Mouse (Mus musculus): ENCODE data around the gene Il17rb.
A peak's percentile ranks its signal among the peaks of the same experiment; 100 is the strongest.

Gene Il17rb

DNA sequence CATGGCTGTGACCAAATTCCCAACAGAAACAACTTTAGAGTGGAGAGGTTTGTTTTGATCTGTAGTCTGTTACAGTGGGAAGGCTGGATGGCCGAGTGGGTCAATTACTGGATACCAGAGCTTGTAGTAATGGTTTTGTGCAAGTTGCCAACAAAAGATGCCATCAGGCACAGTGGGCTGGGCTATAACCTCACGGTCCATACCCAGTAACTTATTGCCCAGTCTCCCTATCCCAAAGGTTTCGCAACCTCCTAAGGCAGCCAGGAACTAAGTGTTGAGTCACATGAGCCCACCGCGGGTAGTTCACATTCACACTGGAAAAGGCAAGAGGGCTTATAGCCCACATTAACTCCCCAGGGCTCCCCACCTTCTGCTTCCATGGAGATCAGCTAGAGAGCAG is 8.0 kb upstream of the Il17rb start:
- no peak for DNase-seq (ENCODE audit: low spot score in 2 of 2)

DNA sequence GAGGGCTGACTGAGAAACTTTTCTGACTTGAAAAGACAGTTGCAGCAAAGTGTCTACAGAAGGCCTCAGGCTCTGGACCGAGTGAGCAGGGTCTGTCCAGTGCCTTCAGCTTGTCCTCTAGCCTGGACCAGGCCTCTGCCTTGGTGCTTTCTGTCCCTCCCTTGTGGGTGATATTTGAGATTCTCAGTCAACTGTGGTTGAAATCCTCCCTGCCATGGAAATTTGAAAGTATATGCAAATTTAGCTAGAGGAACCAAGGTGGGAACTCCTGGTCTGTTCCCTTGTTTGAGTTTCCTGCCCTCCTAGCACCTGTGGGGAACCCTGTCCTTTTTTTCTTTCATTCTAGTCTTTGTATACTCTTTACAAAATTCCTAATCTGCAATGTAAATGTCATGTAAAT is 6.3 kb upstream of the Il17rb start:
- DNase-seq (ENCODE audit: low spot score in 2 of 2) = no peak

DNA sequence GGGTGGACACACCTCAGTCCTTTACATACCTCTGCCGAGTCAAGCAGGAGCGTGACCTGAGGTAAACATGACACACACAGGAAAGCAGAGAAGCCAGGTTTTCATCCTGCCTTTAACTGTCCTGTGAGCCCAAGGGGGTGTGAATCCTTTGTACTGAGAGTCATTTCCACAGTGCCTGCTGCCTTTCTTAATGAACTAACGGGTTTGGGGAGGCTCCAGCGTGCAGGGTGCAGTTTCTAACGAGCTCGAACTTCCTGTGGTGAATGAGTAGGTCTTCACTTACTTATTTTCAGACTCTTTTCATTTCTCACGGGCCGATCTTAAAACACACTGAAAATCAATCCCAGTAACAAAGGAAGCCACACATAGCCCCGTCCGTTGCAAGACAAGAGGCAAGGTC is 5.8 kb upstream of the Il17rb start:
- DNase-seq (ENCODE audit: low spot score in 2 of 2) = no peak

DNA sequence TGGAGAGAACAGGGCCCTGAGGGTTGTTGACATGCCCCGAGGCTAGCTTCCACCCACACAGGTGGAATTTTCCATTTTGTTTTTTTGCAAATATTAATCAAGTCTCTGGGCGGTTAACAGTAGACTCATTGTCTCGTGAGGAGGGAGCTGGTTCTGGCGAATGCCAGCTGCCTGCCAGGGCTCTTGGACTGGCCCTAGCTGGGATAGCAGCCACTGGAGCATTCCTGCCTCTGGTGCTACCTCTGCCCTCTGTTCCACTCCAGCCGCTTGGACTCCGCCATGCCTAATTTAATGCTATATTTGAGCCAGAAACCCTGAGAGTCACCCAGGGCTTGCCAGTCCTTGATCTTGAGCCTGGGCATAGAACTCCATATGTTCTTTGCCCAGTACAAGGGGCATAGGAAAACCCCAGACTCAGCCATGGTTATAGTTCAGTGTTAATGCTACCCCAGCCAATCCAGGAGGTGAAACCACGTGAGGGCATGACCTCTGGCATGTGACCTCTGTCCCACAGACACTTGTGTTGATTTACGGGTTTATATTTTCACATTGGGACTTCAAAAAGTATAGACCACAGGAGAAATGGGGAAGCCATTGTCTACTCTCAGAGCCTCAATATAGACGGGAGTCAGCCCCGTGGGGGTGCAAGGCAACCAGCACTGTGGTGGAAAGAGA is 3.3 kb upstream of the Il17rb start:
- DNase-seq (ENCODE audit: low spot score in 2 of 2) = no peak

DNA sequence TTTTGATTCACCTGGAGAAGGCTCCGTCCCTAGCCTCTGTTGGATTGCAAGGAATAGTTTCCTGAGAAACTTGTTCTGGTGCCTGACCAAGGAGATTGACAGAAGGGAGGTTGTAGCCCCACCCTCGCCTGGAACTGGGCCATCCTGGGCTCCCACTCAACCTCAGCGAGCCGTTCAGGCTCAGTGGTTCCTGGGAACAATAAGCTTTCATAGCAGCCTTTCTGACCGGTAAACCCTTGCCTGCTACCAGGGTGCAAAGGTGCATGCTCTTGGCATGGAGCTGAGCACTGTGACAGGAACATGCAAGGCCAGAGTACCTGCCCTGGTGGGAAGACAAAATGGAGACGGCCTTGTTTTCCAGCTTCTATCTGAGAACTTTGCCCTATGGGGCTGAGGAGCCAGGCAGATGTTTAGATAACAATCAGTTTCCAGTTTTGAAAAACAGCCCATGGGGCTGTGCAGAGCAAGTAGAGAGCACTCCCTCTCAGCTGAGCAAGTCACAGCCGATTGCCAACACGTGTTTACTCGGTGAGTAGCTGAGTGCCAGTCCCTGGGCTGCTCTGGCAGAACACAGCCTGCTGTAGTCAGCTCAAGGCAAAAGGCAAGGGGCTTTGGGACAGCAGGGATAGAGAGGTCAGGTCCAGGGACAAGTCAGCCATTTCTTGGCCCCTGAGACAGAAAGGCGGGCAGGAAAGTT is 1.3 kb upstream of the Il17rb start:
- DNase-seq (ENCODE audit: low spot score in 2 of 2) = no peak

DNA sequence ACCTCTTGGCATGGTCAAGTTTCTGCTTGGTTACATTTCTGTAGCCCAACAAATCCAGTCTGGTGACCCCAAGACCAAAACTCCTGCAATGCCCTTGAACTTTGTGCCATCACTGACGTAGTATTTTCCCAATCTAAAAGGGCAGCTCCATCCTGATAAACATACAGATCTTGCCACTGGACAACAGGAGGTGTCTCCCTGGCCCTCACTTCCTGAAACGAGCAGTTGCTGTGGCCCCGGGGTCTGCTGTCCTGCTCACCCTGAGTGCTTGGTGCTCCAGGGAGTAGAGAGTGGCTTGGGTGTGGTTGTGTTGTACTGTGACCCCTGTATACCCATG is 9.3 kb downstream of the Il17rb start:
- no peak for DNase-seq (ENCODE audit: low spot score in 2 of 2)

DNA sequence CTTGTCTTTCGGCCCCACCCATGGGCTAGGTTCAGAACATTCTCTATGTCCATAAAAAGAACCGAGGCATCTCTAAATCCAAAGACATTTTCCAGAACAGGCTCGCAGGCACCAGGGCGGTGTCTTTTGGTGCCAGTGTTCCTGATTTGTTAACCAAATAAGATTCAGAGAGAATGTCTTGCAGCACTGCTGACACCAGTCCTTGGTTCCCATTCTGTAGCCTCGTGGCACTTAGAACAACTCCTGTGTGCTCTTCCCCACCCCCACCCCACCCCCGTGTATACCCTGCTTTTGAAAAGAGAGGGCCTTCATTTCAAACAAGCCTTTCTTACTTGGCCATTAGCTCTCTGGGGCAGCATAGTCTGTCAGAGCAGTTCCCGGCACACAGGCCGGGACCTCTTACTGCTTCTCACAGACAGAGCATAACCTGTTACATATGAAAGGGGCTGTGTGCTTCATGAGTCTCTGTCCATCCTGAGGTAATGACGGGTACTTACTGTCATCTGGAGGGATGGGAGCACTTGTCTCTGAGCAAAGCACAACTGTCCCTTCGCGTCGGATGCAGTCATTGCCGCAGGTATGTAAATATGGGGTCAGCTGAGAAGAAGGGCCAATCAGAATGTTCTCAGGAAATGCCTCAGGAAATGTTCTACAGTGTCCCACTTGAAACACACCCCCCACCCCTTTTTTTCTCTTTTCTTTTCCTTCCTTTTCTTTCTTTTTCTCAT is 9.8 kb downstream of the Il17rb start:
- no peak for DNase-seq (ENCODE audit: low spot score in 2 of 2)

DNA sequence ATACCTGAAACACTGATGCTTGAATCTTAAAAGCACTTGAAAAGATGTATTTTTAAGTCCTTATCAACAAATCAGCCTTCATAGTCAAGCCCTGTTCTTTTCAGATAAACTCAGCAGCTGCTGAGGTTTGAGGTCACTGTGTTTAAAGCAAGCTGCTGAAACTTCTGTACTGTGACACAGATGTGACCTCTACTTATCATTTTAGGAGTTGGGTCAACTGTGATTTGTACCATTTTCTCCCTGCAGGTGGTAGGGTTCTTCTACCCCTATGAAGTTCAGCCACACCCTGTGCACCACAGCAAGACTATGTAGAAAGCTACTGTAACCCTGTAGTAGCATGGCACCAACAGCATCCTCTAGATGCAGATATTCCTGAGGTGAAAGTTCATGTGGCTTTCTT is 11.4 kb downstream of the Il17rb start:
- DNase-seq (ENCODE audit: low spot score in 2 of 2) = no peak

DNA sequence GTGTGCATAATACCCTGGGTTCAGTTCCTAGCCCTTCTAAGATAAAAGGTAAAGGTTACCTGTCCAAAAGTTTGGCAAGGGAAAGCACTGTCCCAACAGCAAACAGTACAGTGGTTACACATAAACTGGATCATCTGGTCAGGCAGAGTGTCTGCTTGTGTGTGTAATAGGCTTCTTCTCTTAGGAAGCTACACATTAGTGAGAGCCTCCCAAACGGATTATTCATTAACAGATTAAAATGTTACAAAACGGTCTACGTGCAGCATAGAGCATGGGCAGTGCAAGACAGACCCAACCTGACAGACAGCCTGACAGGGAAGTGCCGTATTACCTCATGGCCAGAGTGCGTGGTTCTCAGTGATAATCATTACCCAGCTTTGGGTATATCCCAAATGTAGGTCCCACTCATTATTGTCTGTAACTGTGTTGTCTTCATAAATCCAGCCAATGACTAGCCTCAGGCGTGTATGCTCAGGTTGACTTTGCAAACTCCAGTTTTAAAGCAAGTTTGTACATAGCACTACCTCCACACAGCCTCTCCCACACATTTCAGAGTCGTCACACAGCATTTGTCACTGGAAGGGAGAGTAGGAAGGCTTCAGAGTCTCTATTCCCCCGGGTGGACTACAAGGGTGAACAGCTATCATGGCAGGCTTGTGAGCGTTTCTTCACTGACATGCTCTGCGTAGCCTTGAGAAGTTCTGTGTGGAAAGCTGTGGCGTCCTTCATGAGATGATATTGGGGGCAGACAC is 12.5 kb downstream of the Il17rb start:
- DNase-seq (ENCODE audit: low spot score in 2 of 2) = no peak

DNA sequence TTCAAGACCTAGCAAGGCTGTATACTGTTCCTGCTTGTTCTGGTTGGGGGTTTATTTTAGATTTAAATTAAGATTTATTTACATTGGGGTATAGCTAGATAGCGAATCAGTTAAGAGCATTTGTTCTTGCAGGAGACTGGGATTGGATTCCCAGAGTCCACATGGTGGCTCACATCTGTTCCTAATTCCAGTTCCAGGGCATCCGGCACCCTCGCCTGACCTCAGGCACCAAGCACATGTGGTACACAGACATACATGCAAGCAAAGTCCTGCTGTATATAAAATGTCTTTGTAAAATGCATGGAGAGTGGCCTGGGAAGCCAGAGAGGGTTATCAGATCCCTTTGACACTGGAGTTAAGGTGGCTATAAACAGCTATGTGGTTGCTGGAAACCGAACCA is 13.7 kb downstream of the Il17rb start:
- DNase-seq (ENCODE audit: low spot score in 2 of 2) = no peak

DNA sequence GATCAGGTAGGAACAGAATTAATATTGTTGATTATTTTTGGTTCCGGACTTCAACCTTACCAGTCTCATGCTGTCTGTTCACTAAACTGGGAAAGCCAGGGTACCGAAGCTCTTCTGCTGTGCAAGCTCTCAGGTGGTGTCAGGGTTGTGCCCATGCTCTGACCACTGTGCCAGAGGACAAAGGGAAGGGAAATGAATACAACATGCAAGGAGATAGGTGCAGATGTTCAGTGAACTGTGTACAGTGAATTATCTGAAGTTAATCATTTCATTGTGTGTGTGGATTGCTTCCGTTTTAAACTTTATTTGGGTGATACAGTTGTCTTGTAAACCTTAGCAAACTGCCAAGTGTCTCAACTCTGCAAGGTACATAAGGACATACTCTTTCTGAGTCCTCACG is 20.4 kb downstream of the Il17rb start:
- no peak for DNase-seq (ENCODE audit: low spot score in 2 of 2)

DNA sequence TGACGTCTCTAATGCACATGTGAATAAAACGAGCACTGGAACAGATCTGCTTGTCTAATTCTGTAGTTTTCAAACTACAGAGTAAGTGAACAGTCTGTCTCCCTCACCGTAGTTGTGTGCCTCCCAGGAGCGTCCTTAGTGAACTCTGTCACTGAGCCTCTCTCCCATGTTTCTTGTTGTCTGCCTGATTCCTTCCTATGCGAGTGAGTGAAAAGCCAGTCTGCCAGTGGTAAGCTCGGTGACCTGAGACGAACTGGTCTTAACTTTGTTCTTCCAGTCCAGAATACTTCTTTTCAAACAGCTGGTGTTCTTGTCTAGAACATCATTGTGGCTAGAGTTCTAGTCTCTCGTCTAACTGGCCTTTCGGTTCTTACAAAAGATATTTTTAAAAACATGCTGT is 21.0 kb downstream of the Il17rb start:
- DNase-seq (ENCODE audit: low spot score in 2 of 2) = no peak

DNA sequence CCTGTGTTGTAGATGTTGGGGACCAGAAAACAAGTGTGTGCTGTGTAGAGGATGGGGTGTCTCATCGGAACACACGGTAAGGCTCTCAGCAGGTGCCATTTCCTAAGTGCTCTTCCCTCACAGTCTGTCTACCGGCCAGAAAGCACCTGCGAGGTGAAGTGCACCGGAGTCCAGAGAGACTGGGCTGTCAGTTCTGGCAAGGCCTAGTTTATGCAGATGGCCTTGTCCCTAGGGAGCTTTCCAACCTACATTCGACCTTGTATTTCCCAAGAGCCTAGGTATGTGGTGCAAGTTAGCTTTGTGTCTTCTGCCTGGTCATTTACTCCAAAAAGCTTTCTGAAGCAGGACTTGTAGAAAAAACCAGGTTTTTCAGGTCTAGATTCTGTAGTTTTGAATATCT is 21.4 kb downstream of the Il17rb start:
- no peak for DNase-seq (ENCODE audit: low spot score in 2 of 2)

DNA sequence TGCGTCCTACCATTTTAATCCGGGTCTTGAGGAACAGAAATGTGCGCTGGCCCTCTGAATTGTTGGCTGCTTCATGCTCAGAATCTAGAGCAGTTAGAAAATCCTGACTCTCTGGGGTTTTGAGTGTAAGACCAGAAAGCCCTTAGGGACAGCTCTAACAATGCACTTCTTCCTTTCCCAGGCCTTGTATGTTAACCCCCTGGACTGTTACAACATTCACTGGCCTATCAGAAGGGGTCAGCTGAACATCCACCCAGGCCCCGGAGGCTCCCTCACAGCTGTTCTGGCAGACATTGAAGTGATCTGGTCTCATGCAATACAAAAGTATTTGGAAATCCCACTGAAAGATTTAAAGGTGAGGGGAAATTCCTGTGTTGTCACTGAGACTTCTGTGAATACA is 22.6 kb downstream of the Il17rb start:
- no peak for DNase-seq (ENCODE audit: low spot score in 2 of 2)

DNA sequence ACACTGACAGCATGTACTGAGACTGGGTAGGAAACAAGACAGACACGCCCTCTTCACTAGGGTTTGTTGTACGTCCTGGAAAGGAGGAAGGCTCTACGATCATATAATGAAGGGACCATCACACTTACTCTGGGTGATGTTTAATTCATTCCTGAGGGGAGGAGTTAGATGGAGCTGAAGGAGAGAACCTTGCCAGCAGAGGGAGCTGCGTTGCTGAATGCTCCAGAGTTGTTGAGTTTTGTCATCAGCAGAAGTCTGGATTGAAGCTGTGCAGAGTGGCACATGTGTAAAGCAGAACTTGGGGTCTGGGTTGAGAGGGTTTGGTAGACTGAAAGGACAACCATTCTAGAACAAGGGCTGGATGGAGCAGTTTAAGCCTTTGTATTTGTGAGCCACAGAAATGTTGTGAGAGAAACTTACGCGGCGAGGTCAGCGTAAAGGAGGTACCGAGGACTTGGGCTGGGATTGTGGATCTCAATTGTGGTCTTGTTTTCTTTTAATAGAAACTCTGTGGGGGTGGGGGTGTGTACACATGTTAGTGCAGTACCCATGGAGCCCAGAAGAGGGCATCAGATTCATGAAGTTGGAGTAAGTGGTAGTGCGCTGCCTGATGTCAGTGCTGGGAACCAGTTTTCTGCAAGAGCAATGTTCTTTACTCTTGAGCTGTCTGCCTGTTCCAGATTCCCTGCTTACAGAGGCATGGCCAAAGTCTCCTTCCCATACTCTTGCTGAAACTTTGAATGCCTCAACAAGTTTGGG is 28.1 kb downstream of the Il17rb start:
- DNase-seq (ENCODE audit: low spot score in 2 of 2) = peak in 1 of 2 experiments; percentile 25

DNA sequence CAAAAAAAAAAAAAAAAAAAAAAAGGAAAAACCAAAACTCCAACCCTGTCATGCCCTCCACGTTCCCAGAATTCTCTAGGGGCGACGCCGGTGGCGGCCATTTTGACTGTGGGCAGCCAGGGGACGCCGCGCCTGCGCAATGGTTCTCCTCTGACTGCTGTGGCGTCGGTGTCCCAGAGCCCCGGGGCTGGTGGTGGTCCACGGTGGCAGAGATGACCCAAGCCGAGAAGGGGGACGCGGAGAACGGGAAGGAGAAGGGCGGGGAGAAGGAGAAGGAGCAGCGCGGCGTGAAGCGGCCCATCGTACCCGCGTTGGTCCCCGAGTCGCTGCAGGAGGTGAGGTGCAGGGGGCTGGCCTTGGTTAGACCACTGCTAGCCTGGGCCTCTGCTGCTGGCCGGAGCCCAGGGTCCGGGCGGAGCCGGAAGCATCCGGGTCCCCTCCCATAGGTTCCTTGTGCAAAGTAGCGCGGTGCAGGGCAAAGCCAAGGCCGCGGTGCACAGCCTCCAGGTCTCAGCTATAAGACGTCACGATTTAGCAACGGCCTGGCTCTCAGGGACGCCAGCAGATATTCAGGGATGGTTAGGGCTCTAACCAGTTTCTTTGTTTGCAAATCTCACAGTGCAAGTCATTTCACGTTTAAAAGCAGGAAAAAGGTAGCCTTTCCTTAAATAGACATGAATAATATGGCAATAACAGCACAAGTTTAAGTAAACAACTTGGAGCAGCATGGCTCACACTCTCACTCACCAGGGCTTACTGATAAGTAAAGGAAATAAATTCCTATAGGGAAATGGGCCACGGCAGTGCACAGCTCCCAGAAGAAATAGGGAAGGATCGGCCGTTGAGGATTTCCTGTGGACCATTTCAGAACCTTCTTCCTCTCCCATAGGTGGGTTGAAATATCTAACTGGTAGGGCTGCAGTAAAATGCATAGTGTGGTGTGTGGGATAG is 30.2 kb downstream of the Il17rb start, which contains the start of gene Actr8:
TSS of gene Actr8 (plus strand) at position 84 of the 951 bp plus-strand sequence.
- peak; percentile 83 to 84 for DNase-seq (ENCODE audit: low spot score in 2 of 2)

DNA sequence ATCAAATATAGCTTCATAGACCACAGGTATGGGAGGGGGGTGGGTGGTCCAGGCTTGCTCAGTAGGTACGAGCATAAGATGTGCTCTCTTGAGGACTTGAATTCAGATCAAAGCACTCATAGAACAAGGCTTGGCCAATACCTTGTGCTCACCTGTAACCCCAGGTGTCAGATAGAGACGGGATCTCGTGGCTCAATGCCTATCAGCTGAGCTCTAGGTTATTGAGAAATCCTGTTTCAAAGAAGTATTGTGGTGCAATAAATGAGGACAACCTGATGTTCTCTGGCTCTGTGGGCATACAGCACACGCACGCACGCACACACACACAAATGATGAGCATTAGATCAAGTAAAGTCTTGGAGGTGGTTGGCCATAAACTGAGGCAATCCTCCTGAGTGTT is 31.8 kb downstream of the Il17rb start:
- DNase-seq (ENCODE audit: low spot score in 2 of 2) = no peak

DNA sequence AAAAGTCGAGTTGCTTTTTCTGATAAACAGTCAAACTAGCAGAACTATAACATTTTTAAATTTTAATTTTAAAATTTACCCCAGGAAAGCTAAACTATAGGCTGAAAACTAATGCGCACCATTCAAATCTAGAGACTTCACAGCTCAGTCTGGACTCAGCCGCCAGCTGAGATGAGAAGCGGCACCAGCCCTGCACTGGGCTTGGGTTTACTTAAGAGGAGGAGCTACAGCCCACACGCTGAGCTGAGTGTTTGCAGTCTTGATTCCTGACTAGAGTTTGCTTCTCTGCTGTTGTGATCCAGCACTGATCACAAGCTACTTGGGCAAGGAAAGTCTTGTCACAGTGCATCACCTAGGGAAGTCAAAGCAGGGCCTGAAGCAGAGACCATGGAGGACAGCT is 36.7 kb downstream of the Il17rb start:
- DNase-seq (ENCODE audit: low spot score in 2 of 2) = no peak

DNA sequence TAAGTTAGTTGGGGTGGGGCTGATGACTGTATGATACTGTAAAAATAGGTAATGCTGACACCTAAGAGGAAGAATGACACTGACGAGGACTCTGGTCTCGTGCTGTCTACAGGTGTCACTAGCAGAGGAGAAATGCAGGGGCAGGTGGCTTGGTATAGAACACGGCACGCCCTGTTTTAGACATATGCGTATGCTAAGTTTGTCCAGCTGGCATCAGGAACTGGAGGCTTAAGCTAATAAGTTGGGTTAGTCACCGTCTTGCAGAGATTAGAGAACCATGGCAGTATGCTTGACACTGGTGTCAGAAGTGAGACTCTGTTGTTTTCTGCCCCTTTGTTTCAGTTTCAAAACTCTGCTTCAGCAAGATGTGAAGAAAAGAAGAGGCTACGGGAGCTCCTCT is 37.2 kb downstream of the Il17rb start:
- no peak for DNase-seq (ENCODE audit: low spot score in 2 of 2)

DNA sequence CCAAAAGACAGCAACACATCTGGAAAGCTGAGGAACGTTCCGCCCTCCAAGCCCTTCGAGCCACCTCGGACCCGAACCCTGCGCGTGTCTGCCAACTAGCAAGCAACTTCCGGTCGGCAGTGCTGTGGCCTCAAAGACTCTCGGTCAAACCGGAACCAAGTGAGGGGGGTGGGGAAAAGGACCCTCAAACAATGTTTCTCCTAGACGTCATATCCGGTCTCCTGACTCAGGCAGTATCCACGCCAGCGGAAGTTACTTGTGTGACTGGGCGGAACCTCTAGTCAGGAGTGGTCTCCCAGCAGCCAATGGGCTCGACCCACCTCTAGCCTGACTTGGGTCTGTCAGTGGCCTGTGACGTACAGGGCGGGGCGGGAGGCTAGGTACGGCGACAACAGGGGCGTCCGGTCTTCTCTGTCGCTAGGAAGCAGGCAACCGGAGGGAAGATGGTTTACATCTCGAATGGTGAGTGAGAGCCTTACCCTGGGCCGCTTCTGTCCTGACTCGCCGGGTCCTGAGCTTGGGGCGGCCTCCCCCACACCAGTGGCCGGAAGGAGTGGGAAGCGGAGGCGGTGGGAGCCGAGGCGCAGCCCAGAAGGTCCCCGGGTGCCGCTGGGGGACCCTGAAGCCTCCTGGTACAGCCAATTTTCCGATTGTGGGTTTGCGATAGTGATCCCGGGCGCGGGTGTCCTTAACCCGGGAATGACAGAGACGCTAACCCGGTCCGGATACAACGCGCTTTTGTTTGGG is 40.4 kb downstream of the Il17rb start, which contains the start of gene Selenok:
TSS of gene Selenok (plus strand) at position 234 of the 747 bp plus-strand sequence.
- peak; percentile 79 to 85 for DNase-seq (ENCODE audit: low spot score in 2 of 2)

Measured in spleen, postnatal 14 days (tissue).